Comparison of ENCODE assay signal across 8 mouse cellular contexts in the genomic region with DNA sequence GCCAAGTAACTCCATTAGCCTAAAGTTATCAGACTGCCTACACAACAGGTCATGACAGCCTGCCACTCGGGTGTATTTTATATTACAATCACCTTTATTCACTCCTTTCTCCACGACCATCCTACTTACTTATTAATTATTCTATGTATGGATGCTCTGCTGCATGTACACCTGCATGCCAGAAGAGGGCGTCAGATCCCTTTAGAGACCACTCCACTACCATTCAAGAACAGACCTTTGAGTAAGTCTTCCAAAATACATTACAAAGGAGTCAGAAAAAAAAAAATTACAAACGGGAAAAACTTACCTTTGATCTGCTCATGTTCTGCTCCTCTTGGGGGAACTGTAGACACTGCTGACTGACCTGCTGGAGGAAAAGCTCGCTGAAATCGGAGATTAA. TPM values are rescaled to one million over a fixed set of nuclear protein-coding genes. Genes with fewer than 3 reads are reported as not detected.
DNase-seq lines count a peak whose midpoint lies in the region; ATAC-seq lines count a peak whose summit lies in the region.

No protein-coding gene starts in this region.

- WGBS in hindbrain, embryonic 15.5 days, result 35% methylated on average over 6 of the region's 6 CpGs
- WGBS in midbrain, embryonic 14.5 days, result 29% methylated on average over 6 of the region's 6 CpGs

- peaks cover 14% of the 10 kb centered on the region for H3K4me1 ChIP-seq in hindbrain, embryonic 15.5 days (replicated peaks)
- H3K4me1 ChIP-seq in midbrain, embryonic 14.5 days (ENCODE audit: control insufficient read depth, insufficient read depth, low read length), result peaks cover 10% of the 10 kb centered on the region

- no peak for ATAC-seq in hindbrain, embryonic 15.5 days (ENCODE audit: low FRiP score, low read depth)
- no peak for ATAC-seq in midbrain, embryonic 14.5 days (ENCODE audit: low FRiP score, low TSS enrichment)

- no peaks in the 10 kb centered on the region; the same call in 1 of the 2 replicates for H3K9me3 ChIP-seq in hindbrain, embryonic 15.5 days
- no peaks in the 10 kb centered on the region for H3K9me3 ChIP-seq in midbrain, embryonic 14.5 days (ENCODE audit: control insufficient read depth, low read length)

- peaks cover 44% of the 10 kb centered on the region for H3K36me3 ChIP-seq in hindbrain, embryonic 15.5 days
- peaks cover 37% of the 10 kb centered on the region for H3K36me3 ChIP-seq in midbrain, embryonic 14.5 days (ENCODE audit: control insufficient read depth, insufficient read depth, low read length)

- no peak overlapping the region for H3K9ac ChIP-seq in hindbrain, embryonic 15.5 days
- H3K9ac ChIP-seq in midbrain, embryonic 14.5 days (replicated peaks; ENCODE audit: low read length), result 0 out of 2 replicates have a peak overlapping the region, but pooled peaks have one; percentile 95

- no peak overlapping the region for H3K27ac ChIP-seq in hindbrain, embryonic 15.5 days (replicated peaks)
- H3K27ac ChIP-seq in midbrain, embryonic 14.5 days (replicated peaks; ENCODE audit: low read depth, low read length), result no peak overlapping the region

- DNase-seq in cerebellum, adult 9-10 months, result peak; percentile 50
- no peak for DNase-seq in cerebellum, postnatal 4 days (ENCODE audit: low spot score in 2 of 2)
- DNase-seq in thymus, postnatal 0 days (ENCODE audit: low spot score), result peak; percentile 39
- no peak for DNase-seq in thymus, postnatal 10 days (ENCODE audit: low spot score in 2 of 2)
- DNase-seq in midbrain, embryonic 14.5 days, result peak; percentile 47
- DNase-seq in left cerebral cortex, adult 18-20 months (ENCODE audit: low spot score in 2 of 2), result no peak
- no peak for DNase-seq in urinary bladder, postnatal 10 days (ENCODE audit: low spot score)

- H3K27me3 ChIP-seq in hindbrain, embryonic 15.5 days, result no peaks in the 10 kb centered on the region
- no peaks in the 10 kb centered on the region for H3K27me3 ChIP-seq in midbrain, embryonic 14.5 days (ENCODE audit: control insufficient read depth, insufficient read depth, low read length)

- peak overlapping the region; percentile 86 for H3K4me3 ChIP-seq in hindbrain, embryonic 15.5 days
- H3K4me3 ChIP-seq in midbrain, embryonic 14.5 days (replicated peaks; ENCODE audit: low read depth, low read length), result 0 out of 2 replicates have a peak overlapping the region, but pooled peaks have one; percentile 88

- peak overlapping the region; percentile 80 for H3K4me2 ChIP-seq in hindbrain, embryonic 15.5 days
- peak overlapping the region; percentile 85 for H3K4me2 ChIP-seq in midbrain, embryonic 14.5 days (ENCODE audit: low read length)

RNA-seq across cellular contexts. Expression of gene Rbak, which starts 1.4 kb away (rescaled TPM):
- 8.2 and 9.1 TPM in 2 replicates for polyA plus RNA-seq in thymus, postnatal 0 days (2015; fragmentation: Nextera tagmentation; extraction: Ambion mirVana)
- 13.8 TPM in 2 replicates for polyA plus RNA-seq in hindbrain, embryonic 15.5 days (2015; fragmentation: Nextera tagmentation; extraction: Ambion mirVana)
- polyA plus RNA-seq in midbrain, embryonic 14.5 days (2014; fragmentation: Nextera tagmentation; extraction: Ambion mirVana), result 12.3 and 13.9 TPM in 2 replicates
- total RNA-seq in left cerebral cortex, adult 18-20 months (2021), result 10 to 100 TPM; 11.8 to 13.6 TPM

RNA-seq across cellular contexts. Expression of gene Spdye4b, which starts 1.6 kb away (rescaled TPM):
- 0.08 TPM in 1 of 2 replicates, not detected in the other for polyA plus RNA-seq in thymus, postnatal 0 days (2015; fragmentation: Nextera tagmentation; extraction: Ambion mirVana)
- polyA plus RNA-seq in hindbrain, embryonic 15.5 days (2015; fragmentation: Nextera tagmentation; extraction: Ambion mirVana), result not detected in 2 replicates
- polyA plus RNA-seq in midbrain, embryonic 14.5 days (2014; fragmentation: Nextera tagmentation; extraction: Ambion mirVana), result not detected in 2 replicates
- total RNA-seq in left cerebral cortex, adult 18-20 months (2021), result not detected

RNA-seq across cellular contexts. Expression of gene Olfr718-ps1, which starts 31.8 kb away (rescaled TPM):
- polyA plus RNA-seq in thymus, postnatal 0 days (2015; fragmentation: Nextera tagmentation; extraction: Ambion mirVana), result 0.03 TPM in 1 of 2 replicates, not detected in the other
- polyA plus RNA-seq in hindbrain, embryonic 15.5 days (2015; fragmentation: Nextera tagmentation; extraction: Ambion mirVana), result 0.04 and 0.07 TPM in 2 replicates
- not detected in 2 replicates for polyA plus RNA-seq in midbrain, embryonic 14.5 days (2014; fragmentation: Nextera tagmentation; extraction: Ambion mirVana)
- total RNA-seq in left cerebral cortex, adult 18-20 months (2021), result under 1 TPM; 0.07 to 0.23 TPM

RNA-seq across cellular contexts. Expression of gene Spdye4a, which starts 47.5 kb away (rescaled TPM):
- polyA plus RNA-seq in thymus, postnatal 0 days (2015; fragmentation: Nextera tagmentation; extraction: Ambion mirVana), result not detected in 2 replicates
- not detected in 2 replicates for polyA plus RNA-seq in hindbrain, embryonic 15.5 days (2015; fragmentation: Nextera tagmentation; extraction: Ambion mirVana)
- not detected in 2 replicates for polyA plus RNA-seq in midbrain, embryonic 14.5 days (2014; fragmentation: Nextera tagmentation; extraction: Ambion mirVana)
- not detected for total RNA-seq in left cerebral cortex, adult 18-20 months (2021)

RNA-seq across cellular contexts. Expression of gene Zfp12, which starts 55.8 kb away (rescaled TPM):
- polyA plus RNA-seq in thymus, postnatal 0 days (2015; fragmentation: Nextera tagmentation; extraction: Ambion mirVana), result 7.9 and 8.1 TPM in 2 replicates
- polyA plus RNA-seq in hindbrain, embryonic 15.5 days (2015; fragmentation: Nextera tagmentation; extraction: Ambion mirVana), result 19.1 and 19.2 TPM in 2 replicates
- 20.4 and 25.2 TPM in 2 replicates for polyA plus RNA-seq in midbrain, embryonic 14.5 days (2014; fragmentation: Nextera tagmentation; extraction: Ambion mirVana)
- 10 to 100 TPM; 32.1 to 34.7 TPM for total RNA-seq in left cerebral cortex, adult 18-20 months (2021)

Comparison
In these comparisons a context has a peak if more than half of its experiments do, and no peak if none do; other contexts are left out.
1. DNase-seq: peak in cerebellum, adult 9-10 months (single experiment), thymus, postnatal 0 days (single experiment) and midbrain, embryonic 14.5 days (single experiment); none in cerebellum, postnatal 4 days (0 of 2), thymus, postnatal 10 days (0 of 2), left cerebral cortex, adult 18-20 months (0 of 2) and urinary bladder, postnatal 10 days (single experiment).